Mouse (Mus musculus) hindbrain, embryonic 13.5 days (tissue): ENCODE data around the gene Cenpt. TPM values are rescaled to one million over a fixed set of nuclear protein-coding genes. Genes with fewer than 3 reads are reported as not detected.
A peak's percentile ranks its signal among the peaks of the same experiment; 100 is the strongest.

ENCODE experiments used
- ATAC-seq: fragments of 200-750 bp; cut with Nextera tagmentation; 2 replicates; pipeline ENCODE4 v1.8.0; 2017; ENCODE audit warnings: moderate TSS enrichment; ENCODE audit not compliant: low FRiP score
- H3K27ac ChIP-seq: fragments of 300-500 bp; sonication (generic); 2 replicates; pipeline ENCODE4 v1.5.1; 2015; ENCODE audit warnings: inconsistent platforms, mild to moderate bottlenecking, moderate library complexity
- H3K27me3 ChIP-seq: fragments of 300-500 bp; sonication (generic); 2 replicates; pipeline ENCODE4 v1.6.1; 2015; ENCODE audit warnings: mild to moderate bottlenecking, inconsistent platforms
- H3K36me3 ChIP-seq: fragments of 300-500 bp; sonication (generic); 2 replicates; pipeline ENCODE4 v1.6.1; 2015; ENCODE audit warnings: mild to moderate bottlenecking, inconsistent platforms
- H3K4me1 ChIP-seq: fragments of 300-500 bp; sonication (generic); replicated peaks from 2 replicates; pipeline ENCODE4 v1.6.1; 2015; ENCODE audit warnings: inconsistent platforms
- H3K4me2 ChIP-seq: fragments of 300-500 bp; sonication (generic); 2 replicates; pipeline ENCODE4 v1.6.1; 2015; ENCODE audit warnings: inconsistent platforms, mild to moderate bottlenecking, moderate library complexity
- H3K4me3 ChIP-seq: fragments of 300-500 bp; sonication (generic); 2 replicates; pipeline ENCODE4 v1.5.1; 2015; ENCODE audit warnings: mild to moderate bottlenecking, inconsistent platforms
- H3K9ac ChIP-seq: fragments of 300-500 bp; sonication (generic); 2 replicates; pipeline ENCODE4 v1.6.1; 2015; ENCODE audit warnings: mild to moderate bottlenecking, inconsistent platforms
- H3K9me3 ChIP-seq: fragments of 300-500 bp; sonication (generic); 2 replicates; pipeline ENCODE4 v1.6.1; 2016; ENCODE audit warnings: inconsistent platforms
- WGBS: fragments of 180-500 bp; shearing (Covaris S2); methylation state at CpG from one replicate; pipeline ENCODE4 v1.1.7; 2015; 5-methylcytosine and 5-hydroxymethylcytosine counted together
- polyA plus RNA-seq: library from polyadenylated mRNA; unstranded; fragments of >200 nt; fragmentation: Nextera tagmentation; extraction: Ambion mirVana; gene quantifications from 2 replicates; pipeline ENCODE4 v1.2.1, GENCODE M21; 2015

Gene Cenpt
- polyA plus RNA-seq, result 59.7 and 61.1 TPM in 2 replicates

DNA sequence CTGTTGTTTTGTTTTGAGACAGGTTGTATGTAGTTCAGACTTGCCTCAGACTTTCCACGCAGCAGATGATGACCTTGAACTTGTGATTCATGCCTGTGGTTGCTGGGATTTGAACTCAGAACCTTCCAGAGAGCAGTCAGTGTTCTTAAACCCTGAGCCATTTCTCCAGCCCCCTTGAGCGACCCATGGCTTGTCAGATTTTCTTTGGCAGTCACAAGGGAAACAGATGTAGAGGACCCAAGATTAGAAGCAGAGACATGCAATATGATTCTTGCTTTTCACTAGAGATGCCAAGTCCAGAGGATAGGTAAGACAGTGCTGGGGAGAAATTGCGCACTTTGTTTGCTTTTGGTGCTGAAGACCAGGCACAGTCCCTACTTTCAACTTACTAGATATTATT, at the start of gene Cenpt:
TSS of gene Cenpt (minus strand) at position 101 of the 400 bp plus-strand sequence.
- no peaks in the 10 kb centered on the region for H3K9me3 ChIP-seq
- H3K4me1 ChIP-seq, result peaks cover 39% of the 10 kb centered on the region
- H3K9ac ChIP-seq, result no peak within 1 kb of the TSS
- no peak within 1 kb of the TSS for H3K4me2 ChIP-seq
- no peak for ATAC-seq
- H3K36me3 ChIP-seq, result peaks cover 14% of the 10 kb centered on the region
- WGBS, result 93% methylated on average over 3 of the region's 3 CpGs
- H3K27ac ChIP-seq, result 0 out of 2 replicates have a peak within 1 kb of the TSS, but pooled peaks have one; percentile 1
- 0 out of 2 replicates have a peak within 1 kb of the TSS, but pooled peaks have one; percentile 77 for H3K4me3 ChIP-seq
- no peaks in the 10 kb centered on the region for H3K27me3 ChIP-seq

DNA sequence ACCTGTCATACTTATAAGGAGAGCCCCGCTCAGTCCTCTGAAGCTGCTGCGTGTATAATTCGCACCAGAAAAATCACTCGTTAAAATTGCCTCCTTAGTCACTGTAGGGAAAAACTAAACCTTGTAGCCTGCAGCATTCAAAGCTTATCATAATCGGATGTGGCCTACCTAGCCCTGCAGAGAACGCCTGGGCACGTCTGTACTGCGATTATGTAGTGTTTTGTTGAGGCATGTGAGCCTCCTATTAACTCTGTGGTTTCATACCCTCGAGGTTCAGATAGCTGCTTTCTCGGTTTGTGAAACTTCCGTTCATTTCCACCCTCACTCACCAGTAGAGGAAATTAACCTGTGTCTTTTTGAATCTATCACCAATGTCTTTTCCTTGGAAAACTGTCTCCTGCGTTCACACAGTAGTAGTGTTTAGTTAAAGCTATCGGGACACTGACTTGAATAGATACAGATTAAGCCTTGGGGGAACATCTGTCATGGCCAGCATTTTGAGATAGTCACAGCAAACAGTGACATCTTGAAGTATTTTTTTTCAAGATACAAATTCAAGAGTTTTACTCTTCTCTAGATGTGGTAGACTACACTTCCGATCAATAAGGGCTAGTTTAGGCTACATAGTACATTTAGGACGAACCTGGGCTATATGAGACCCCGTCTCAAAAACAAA, 48.0 kb upstream of the Cenpt start:
- H3K4me2 ChIP-seq, result peak overlapping the region; percentile 90
- peak overlapping the region; percentile 93 for H3K4me3 ChIP-seq
- peaks cover 14% of the 10 kb centered on the region for H3K4me1 ChIP-seq
- WGBS, result 42% methylated on average over 16 of the region's 16 CpGs
- peak overlapping the region; percentile 90 for H3K27ac ChIP-seq
- H3K27me3 ChIP-seq, result no peaks in the 10 kb centered on the region
- peak overlapping the region; percentile 99 for H3K9ac ChIP-seq
- no peaks in the 10 kb centered on the region for H3K9me3 ChIP-seq
- no peak for ATAC-seq
- H3K36me3 ChIP-seq, result peaks cover 1% of the 10 kb centered on the region; the same call in 1 of the 2 replicates

DNA sequence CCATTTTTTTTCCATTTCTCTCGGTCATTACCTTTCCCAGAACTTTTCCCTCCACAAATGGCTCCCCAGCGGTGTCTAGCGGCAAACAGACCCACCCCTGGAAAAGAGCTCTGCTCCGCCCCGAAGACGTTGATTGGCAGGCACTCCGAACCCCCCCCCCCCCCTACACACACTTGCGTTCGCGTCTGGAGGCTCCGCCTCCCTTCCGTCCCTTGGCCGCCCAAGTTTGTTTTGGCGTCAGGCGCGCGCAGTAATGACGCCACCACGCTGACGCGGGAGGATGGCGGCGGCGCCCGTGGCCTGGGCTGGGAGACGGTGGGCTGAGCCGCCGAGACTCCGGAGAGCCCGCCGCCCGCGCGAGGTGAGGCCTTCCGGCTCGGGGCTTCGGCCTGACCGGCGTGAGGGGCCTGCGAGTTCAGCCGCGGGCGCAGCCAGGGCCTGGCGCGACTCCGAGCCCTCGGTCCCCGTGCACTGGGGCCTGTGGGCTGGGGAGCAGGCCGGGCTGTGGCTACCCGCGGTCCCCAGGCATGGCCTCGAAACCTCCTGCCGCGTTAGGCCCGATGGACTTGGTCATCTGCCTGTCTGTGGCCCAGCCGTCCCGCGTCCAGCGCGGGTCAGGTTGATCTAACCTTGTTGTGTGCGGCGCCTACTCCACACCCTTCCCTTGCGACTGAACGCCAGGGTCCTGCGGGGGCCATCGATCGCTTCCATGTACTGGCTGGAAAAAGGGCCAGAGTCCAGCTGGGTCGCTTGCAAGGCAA, 47.3 kb upstream of the Cenpt start, which contains the start of gene Pskh1:
TSS of gene Pskh1 (plus strand) at position 262 of the 761 bp plus-strand sequence.
- Histone ChIP-seq H3K27ac (peak within 1 kb of the TSS; percentile 90), H3K36me3 (peaks cover 6% of the 10 kb centered on the region; the same call in 1 of the 2 replicates), H3K4me1 (peaks cover 14% of the 10 kb centered on the region), H3K9ac (peak within 1 kb of the TSS; percentile 99), H3K4me3 (peak within 1 kb of the TSS; percentile 93), H3K27me3 (no peaks in the 10 kb centered on the region), H3K9me3 (no peaks in the 10 kb centered on the region), H3K4me2 (peak within 1 kb of the TSS; percentile 90)
- under 1% methylated on average over 63 of the region's 68 CpGs for WGBS
- ATAC-seq, result peak; percentile 93

DNA sequence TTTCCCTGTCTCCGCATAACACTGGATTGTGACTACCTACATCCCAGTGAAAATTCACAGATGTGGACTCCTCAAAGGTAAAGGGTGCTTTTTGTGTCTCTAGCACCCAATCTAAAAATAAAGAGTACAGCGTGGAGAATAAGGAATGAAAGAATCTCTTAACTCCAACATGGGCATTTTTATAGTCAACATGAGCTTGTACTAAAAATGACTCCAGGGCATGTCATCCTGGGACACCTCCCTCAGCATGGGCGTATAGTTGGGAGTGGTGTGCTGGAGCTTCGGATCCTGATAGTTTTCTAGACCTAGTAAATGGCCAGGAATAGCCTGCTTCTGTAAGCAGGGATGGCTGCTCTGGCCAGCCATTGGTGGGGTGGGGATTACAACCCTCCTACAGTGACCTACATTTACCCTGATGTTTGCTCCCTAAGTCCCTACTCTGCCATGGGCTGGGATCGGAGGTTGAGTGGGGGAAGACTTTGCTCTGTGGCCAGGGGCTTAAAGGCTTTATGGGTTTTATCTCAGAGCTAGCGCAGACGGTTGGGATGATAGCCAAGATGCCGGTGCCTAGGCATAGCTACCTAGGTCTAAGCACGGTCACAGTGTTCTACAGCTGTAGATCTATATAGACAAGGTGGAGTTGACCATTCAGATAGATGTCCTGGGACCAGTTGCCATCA, 44.9 kb upstream of the Cenpt start:
- ATAC-seq, result no peak
- 84% methylated on average over 9 of the region's 9 CpGs for WGBS
- Histone ChIP-seq H3K4me2 (no peak overlapping the region), H3K27ac (no peak overlapping the region), H3K36me3 (peaks cover 23% of the 10 kb centered on the region), H3K4me1 (peaks cover 24% of the 10 kb centered on the region), H3K9me3 (no peaks in the 10 kb centered on the region), H3K27me3 (no peaks in the 10 kb centered on the region), H3K9ac (no peak overlapping the region), H3K4me3 (no peak overlapping the region)

DNA sequence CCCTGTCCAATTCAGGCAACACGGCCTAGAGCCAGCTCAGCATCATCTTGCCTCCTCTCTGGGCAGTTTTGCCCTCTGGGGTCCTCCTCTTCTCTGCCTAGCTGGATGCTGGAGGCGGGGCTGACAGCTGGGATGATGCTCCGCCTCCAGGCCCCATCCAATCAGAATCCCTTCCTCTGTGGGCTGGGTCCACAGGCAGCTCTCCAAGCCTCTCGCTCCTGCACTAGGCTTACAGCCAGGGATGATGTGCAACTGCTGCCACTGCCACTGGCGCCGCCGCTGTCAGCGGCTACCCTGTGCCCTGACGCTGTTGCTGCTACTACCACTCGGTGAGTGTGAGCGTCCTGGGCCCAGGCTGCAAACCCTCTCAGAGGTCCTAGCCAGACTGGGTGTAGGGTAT, 40.3 kb upstream of the Cenpt start, which contains the start of gene Nrn1l:
TSS of gene Nrn1l (plus strand) at position 229 of the 400 bp plus-strand sequence.
- WGBS, result 6% methylated on average over 11 of the region's 11 CpGs
- ATAC-seq, result peak; percentile 81
- peak within 1 kb of the TSS; percentile 7; the same call in 1 of the 2 replicates for H3K4me3 ChIP-seq
- H3K9ac ChIP-seq, result peak within 1 kb of the TSS; percentile 43
- peaks cover 69% of the 10 kb centered on the region for H3K36me3 ChIP-seq
- H3K4me1 ChIP-seq, result peaks cover 10% of the 10 kb centered on the region
- no peaks in the 10 kb centered on the region for H3K9me3 ChIP-seq
- H3K27ac ChIP-seq, result peak within 1 kb of the TSS; percentile 62
- 0 out of 2 replicates have a peak within 1 kb of the TSS, but pooled peaks have one; percentile 26 for H3K4me2 ChIP-seq
- no peaks in the 10 kb centered on the region for H3K27me3 ChIP-seq

DNA sequence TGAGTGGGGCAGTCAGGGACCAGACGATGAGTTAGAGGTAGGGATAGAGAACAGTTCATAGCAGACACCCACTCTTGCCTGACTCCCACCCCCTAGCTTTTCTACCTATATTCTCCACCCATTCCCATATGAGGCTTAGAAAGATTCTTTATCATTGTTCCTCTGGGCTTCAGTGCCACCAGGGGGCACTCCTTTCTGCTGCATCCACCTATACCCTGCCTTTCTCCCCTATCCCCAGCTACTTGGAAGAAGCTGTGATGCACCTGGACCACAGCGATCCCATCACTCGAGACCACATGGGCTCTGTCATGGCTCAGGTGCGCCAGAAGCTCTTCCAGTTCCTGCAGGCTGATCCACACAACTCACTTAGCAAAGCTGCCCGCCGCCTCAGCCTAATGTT, 39.4 kb upstream of the Cenpt start:
- Histone ChIP-seq H3K4me3 (no peak overlapping the region), H3K9ac (no peak overlapping the region), H3K9me3 (no peaks in the 10 kb centered on the region), H3K27ac (no peak overlapping the region), H3K27me3 (no peaks in the 10 kb centered on the region), H3K36me3 (peaks cover 78% of the 10 kb centered on the region), H3K4me2 (no peak overlapping the region), H3K4me1 (peaks cover 10% of the 10 kb centered on the region)
- WGBS, result 87% methylated on average over 6 of the region's 6 CpGs
- no peak; the same call in 1 of the 2 replicates for ATAC-seq

DNA sequence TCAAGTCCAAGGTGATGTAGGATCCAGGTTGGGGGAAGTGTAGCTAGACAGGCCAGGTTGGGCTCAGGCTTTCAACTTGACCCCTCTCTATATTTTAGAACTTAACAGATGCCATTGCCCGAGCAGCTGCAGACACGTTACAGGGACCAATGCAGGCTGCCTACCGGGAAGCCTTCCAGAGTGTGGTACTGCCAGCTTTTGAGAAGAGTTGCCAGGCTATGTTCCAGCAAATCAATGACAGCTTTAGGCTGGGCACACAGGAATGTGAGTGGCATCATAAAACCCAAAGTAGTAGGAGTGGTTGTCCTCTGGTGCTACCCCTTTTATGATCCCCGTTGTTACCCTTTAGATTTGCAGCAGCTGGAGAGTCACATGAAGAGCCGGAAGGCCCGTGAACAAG, 37.8 kb upstream of the Cenpt start:
- 94% methylated on average over 6 of the region's 6 CpGs for WGBS
- Histone ChIP-seq H3K9me3 (no peaks in the 10 kb centered on the region), H3K27ac (no peak overlapping the region), H3K4me2 (no peak overlapping the region), H3K27me3 (no peaks in the 10 kb centered on the region), H3K4me3 (no peak overlapping the region), H3K36me3 (peaks cover 90% of the 10 kb centered on the region), H3K4me1 (peaks cover 10% of the 10 kb centered on the region), H3K9ac (no peak overlapping the region)
- no peak for ATAC-seq

DNA sequence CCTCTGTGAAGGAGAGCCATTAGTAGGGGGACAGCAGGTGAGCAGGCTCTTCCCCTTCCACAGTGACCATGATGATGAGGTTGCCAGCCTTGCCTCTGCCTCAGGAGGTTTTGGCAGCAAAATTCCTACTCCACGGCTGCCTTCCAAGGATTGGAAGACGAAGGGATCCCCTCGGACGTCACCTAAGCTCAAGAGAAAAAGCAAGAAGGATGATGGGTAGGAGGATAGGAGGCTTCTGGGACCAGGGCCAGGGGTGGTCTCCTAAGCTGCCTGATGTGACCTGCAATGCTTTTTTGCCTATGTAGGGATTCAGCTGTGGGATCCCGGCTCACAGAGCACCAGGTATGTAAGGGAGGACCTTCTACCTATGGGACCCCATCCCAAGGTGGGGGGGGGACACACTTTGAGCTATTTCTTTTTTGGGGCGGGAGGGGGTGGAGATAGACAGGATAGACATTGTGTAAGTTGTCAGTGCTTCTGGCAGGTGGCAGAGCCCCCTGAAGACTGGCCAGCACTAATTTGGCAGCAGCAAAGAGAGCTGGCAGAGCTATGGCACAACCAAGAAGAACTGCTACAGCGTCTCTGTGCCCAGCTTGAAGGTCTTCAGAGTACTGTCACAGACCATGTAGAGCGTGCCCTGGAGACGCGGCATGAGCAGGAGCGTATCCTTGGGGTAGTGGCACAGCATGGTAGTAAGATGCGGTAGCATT, 36.8 kb upstream of the Cenpt start:
- no peaks in the 10 kb centered on the region for H3K9me3 ChIP-seq
- H3K27ac ChIP-seq, result no peak overlapping the region
- H3K9ac ChIP-seq, result no peak overlapping the region
- 94% methylated on average over 12 of the region's 12 CpGs for WGBS
- H3K4me2 ChIP-seq, result no peak overlapping the region
- peaks cover 10% of the 10 kb centered on the region for H3K4me1 ChIP-seq
- H3K27me3 ChIP-seq, result no peaks in the 10 kb centered on the region
- peaks cover 92% of the 10 kb centered on the region for H3K36me3 ChIP-seq
- ATAC-seq, result no peak
- H3K4me3 ChIP-seq, result no peak overlapping the region

DNA sequence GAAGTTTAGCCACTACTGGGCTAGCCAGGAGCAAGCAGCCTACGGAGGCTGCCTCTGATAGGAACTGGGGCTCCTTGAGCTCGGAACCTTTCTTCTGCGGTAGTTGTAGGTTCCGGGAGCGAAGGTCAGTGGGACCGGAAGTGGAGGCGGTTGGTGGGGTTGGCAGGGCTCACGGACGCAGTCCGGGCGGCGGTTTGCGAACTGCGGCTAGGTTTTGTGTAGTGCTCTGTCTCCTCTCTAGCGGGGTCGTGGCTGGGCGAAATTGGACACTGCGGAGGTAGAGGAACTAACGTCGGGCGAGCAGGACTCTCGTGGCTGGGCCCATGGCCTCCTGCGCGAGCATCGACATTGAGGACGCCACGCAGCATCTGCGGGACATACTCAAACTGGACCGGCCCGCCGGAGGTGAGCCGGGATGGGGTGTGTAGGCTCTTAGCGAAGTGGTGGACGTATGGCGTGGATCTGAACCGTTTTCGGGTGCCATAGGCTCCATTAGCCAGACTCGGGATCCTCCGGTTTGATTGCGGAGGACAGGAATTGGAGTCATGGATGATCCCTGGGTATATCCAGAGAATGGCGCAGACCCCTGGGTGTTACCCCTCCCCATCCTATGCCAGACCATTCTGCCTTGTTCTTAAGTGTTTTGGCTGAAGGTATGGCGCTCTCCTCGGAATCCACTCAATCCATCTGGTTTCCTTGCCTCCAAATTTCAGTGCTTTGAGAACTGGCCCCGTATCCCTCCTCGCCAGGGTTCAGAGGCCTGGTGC, 27.9 kb upstream of the Cenpt start, which contains the start of gene Edc4:
TSS of gene Edc4 (plus strand) at position 128 of the 767 bp plus-strand sequence.
- Histone ChIP-seq H3K27ac (peak within 1 kb of the TSS; percentile 36; the same call in 1 of the 2 replicates), H3K4me1 (peaks cover 34% of the 10 kb centered on the region), H3K4me2 (peak within 1 kb of the TSS; percentile 96), H3K9me3 (no peaks in the 10 kb centered on the region), H3K4me3 (peak within 1 kb of the TSS; percentile 97), H3K27me3 (no peaks in the 10 kb centered on the region), H3K36me3 (peaks cover 56% of the 10 kb centered on the region), H3K9ac (peak within 1 kb of the TSS; percentile 94)
- peak; percentile 82 for ATAC-seq
- WGBS, result under 1% methylated on average over 45 of the region's 45 CpGs

DNA sequence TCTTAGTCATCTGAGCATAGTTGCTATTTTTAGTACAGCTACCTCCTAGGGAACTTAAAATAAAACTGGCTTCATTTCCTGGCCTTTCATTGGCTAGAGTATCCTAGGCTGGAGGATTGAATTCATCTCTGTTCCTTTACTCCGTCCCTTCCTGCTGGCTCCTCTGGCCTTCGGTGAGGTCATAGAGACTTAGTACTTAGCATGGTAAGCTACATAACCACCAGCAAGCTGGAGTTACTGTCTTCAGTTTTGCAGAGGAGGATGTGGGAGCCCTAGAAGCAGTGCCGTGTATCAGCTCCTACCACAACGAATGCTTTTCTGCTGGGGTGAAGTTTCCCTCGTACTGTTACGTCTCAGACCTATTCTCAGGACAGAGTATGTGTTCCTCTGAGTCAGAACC, 21.2 kb upstream of the Cenpt start:
- no peaks in the 10 kb centered on the region for H3K4me1 ChIP-seq
- H3K4me3 ChIP-seq, result no peak overlapping the region
- 91% methylated on average over 6 of the region's 6 CpGs for WGBS
- no peaks in the 10 kb centered on the region for H3K9me3 ChIP-seq
- no peak for ATAC-seq
- no peak overlapping the region for H3K4me2 ChIP-seq
- peaks cover 74% of the 10 kb centered on the region for H3K36me3 ChIP-seq
- H3K27ac ChIP-seq, result no peak overlapping the region
- H3K27me3 ChIP-seq, result no peaks in the 10 kb centered on the region
- H3K9ac ChIP-seq, result no peak overlapping the region
